Mouse (Mus musculus): Measurements from ENCODE around the gene Snu13.

The Snu13 gene

GRCm38 (mm10) chr15:82023965-82024635, 23.3 kb downstream of the Snu13 start:
- DNase-seq, result peak; percentile 68

- DNase-seq, result peak; percentile 38
Measured at GRCm38 (mm10) chr15:82022535-82023088, 24.8 kb downstream of the Snu13 start.

GRCm38 (mm10) chr15:82019288-82019687, 28.1 kb downstream of the Snu13 start:
- no peak for DNase-seq

- peak; percentile 51 for DNase-seq
Measured at GRCm38 (mm10) chr15:82017461-82017860, 29.9 kb downstream of the Snu13 start.

GRCm38 (mm10) chr15:82016830-82017229, 30.6 kb downstream of the Snu13 start:
- peak; percentile 23 for DNase-seq

GRCm38 (mm10) chr15:82016101-82016808, 31.1 kb downstream of the Snu13 start:
- DNase-seq, result peak; percentile 100

- peak; percentile 49 for DNase-seq
Measured at GRCm38 (mm10) chr15:82015392-82016100, 31.9 kb downstream of the Snu13 start.

- DNase-seq, result no peak
Measured at GRCm38 (mm10) chr15:82014745-82015391, 32.5 kb downstream of the Snu13 start.

- DNase-seq, result no peak
Measured at GRCm38 (mm10) chr15:82011947-82012346, 35.5 kb downstream of the Snu13 start.

- DNase-seq, result no peak
Measured at GRCm38 (mm10) chr15:82004257-82004656, 43.1 kb downstream of the Snu13 start.

GRCm38 (mm10) chr15:81993992-81994391, 53.4 kb downstream of the Snu13 start:
- DNase-seq, result no peak

- no peak for DNase-seq
Measured at GRCm38 (mm10) chr15:81990549-81990948, 56.8 kb downstream of the Snu13 start.
